Mouse (Mus musculus) neural tube, embryonic 10.5 days (tissue): Measurements from ENCODE around the gene BC025920.

Source experiments
- DNase-seq: peaks from one replicate; pipeline ENCODE4 v3.0.0-alpha.2; 2017; ENCODE audit warnings: low spot score; ENCODE audit errors: extremely low spot score

BC025920 gene

GRCm38 (mm10) chr10:81605974-81606751 is at the start of gene BC025920:
TSS of gene BC025920 (plus strand) at chr10:81606270.
- DNase-seq: peak; percentile 90

GRCm38 (mm10) chr10:81556282-81556681 is 49.8 kb upstream of the BC025920 start:
- no peak for DNase-seq

GRCm38 (mm10) chr10:81557491-81557890 is 48.6 kb upstream of the BC025920 start:
- DNase-seq: no peak

- peak; percentile 59 for DNase-seq
Observed at GRCm38 (mm10) chr10:81559163-81559626, 46.9 kb upstream of the BC025920 start, which contains the start of gene Aes. TSS of gene Aes (plus strand) at chr10:81559488.

- DNase-seq: peak; percentile 45
Observed at GRCm38 (mm10) chr10:81559627-81560539, 46.2 kb upstream of the BC025920 start.

- peak; percentile 47 for DNase-seq
Observed at GRCm38 (mm10) chr10:81560719-81561459, 45.2 kb upstream of the BC025920 start.

GRCm38 (mm10) chr10:81562411-81562810 is 43.7 kb upstream of the BC025920 start:
- no peak for DNase-seq

- no peak for DNase-seq
Observed at GRCm38 (mm10) chr10:81563481-81563880, 42.6 kb upstream of the BC025920 start.

GRCm38 (mm10) chr10:81564216-81564615 is 41.9 kb upstream of the BC025920 start:
- peak; percentile 54 for DNase-seq

- DNase-seq: peak; percentile 61
Observed at GRCm38 (mm10) chr10:81564734-81565133, 41.3 kb upstream of the BC025920 start.

GRCm38 (mm10) chr10:81565257-81566228 is 40.5 kb upstream of the BC025920 start:
- no peak for DNase-seq

GRCm38 (mm10) chr10:81568381-81569191 is 37.5 kb upstream of the BC025920 start:
- peak; percentile 47 for DNase-seq

GRCm38 (mm10) chr10:81569507-81570237 is 36.4 kb upstream of the BC025920 start:
- DNase-seq: no peak

GRCm38 (mm10) chr10:81570238-81570800 is 35.8 kb upstream of the BC025920 start:
- DNase-seq: no peak

GRCm38 (mm10) chr10:81570831-81571500 is 35.1 kb upstream of the BC025920 start:
- peak; percentile 94 for DNase-seq

- peak; percentile 92 for DNase-seq
Observed at GRCm38 (mm10) chr10:81571501-81571876, 34.6 kb upstream of the BC025920 start.

GRCm38 (mm10) chr10:81572133-81572671 is 33.9 kb upstream of the BC025920 start:
- DNase-seq: no peak
